Mouse (Mus musculus) megakaryocyte, embryonic 14.5 days (primary cell): ENCODE measurements around the gene Btbd16.

Experiments used
- FLI1 ChIP-seq: IDR thresholded peaks from 2 replicates; pipeline ENCODE4 v1.6.1; 2012; ENCODE audit warnings: low read length, inconsistent platforms, mixed read lengths
- GATA1 ChIP-seq: IDR thresholded peaks from 3 replicates; pipeline ENCODE4 v1.6.1; 2012; ENCODE audit warnings: mixed read lengths, low read length, inconsistent platforms, borderline replicate concordance

DNA sequence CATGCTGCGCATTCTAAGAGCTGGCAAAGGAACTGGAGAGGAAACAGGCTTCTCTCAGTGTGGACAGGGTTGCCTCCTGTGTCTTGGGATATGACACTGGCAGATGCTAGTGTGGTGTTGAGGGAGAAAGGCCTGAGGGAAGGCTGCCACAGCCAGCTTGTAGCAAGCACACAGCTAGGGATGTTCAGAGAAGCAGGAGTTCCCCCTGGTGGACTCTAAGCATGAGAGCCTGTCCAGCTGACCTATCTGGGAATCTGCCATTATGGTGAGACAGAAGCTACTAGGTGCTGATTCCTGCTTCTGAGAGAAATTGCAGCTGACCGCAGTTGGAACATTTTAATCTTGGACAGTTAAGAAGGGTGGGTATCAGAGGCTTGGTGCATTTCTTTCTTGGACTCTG, 19.1 kb upstream of the Btbd16 start:
- TF ChIP-seq GATA1 (no peak), FLI1 (no peak)
